Mouse (Mus musculus): ENCODE data around the gene Slc26a9. TPM values are rescaled to one million over a fixed set of nuclear protein-coding genes. Genes with fewer than 3 reads are reported as not detected.

The Slc26a9 gene
- polyA plus RNA-seq, 1 experiment from 2014 or later, result not detected

DNA sequence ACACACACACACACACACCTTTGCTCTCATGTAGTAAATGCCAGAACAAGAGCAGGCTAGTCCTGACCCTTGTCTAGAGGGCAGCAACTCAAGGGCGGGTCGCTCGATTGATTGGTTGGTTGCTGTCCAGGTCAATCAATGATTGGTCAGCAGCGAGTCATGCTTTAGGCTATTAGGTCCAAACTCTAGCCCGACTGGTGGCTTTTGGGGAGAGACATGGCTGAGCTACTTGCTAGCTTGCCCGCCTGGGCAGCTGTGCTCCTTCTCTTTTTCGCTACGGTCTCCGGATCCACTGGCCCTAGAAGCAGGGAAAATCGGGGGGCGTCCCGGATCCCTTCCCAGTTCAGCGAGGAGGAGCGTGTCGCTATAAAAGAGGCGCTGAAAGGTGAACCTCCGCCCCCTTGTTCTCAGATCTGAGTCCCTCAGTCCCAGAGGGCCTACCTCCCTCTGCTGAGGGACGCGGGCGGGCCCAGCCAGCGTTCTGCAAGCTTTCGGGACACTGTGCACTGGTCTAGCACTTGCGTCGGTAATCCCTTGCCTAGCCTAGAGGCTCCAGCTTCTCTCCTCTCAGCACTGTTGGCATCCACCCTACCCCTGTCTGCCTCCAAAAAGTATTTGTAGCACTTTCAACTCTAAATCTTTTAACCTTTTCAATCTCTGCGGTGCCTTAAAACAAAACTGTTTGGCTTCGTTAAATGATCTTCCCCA is 53.5 kb downstream of the Slc26a9 start, which contains the start of gene Pm20d1:
TSS of gene Pm20d1 (plus strand) at position 180 of the 708 bp plus-strand sequence.
- peak within 1 kb of the TSS; percentile 58; the same call in 1 of the 2 replicates for H3K9ac ChIP-seq
- peaks cover 7% of the 10 kb centered on the region for H3K27me3 ChIP-seq
- no peak within 1 kb of the TSS for H3K27ac ChIP-seq
- H3K4me3 ChIP-seq, result peak within 1 kb of the TSS; percentile 33
- peak within 1 kb of the TSS; percentile 60 for H3K4me2 ChIP-seq
- H3K36me3 ChIP-seq, result no peaks in the 10 kb centered on the region
- 6% methylated on average over 26 of the region's 26 CpGs for WGBS
- no peak for ATAC-seq (ENCODE audit: insufficient number of reproducible peaks, insufficient read depth, low FRiP score, low TSS enrichment, low read depth)
- H3K4me1 ChIP-seq, result peaks cover 8% of the 10 kb centered on the region
- H3K9me3 ChIP-seq, result no peaks in the 10 kb centered on the region

GRCm38 (mm10) chr1:131800001-131800400 is 56.2 kb downstream of the Slc26a9 start:
- no peak overlapping the region for H3K9ac ChIP-seq
- no peak overlapping the region for H3K4me3 ChIP-seq
- ATAC-seq (ENCODE audit: insufficient number of reproducible peaks, insufficient read depth, low FRiP score, low TSS enrichment, low read depth), result no peak
- no peaks in the 10 kb centered on the region for H3K36me3 ChIP-seq
- peaks cover 7% of the 10 kb centered on the region for H3K27me3 ChIP-seq
- 19% methylated on average over 1 of the region's 1 CpGs for WGBS
- no peaks in the 10 kb centered on the region for H3K9me3 ChIP-seq
- H3K4me2 ChIP-seq, result no peak overlapping the region
- H3K4me1 ChIP-seq, result peaks cover 4% of the 10 kb centered on the region; the same call in 1 of the 2 replicates
- H3K27ac ChIP-seq, result no peak overlapping the region

GRCm38 (mm10) chr1:131801071-131801470 is 57.2 kb downstream of the Slc26a9 start:
- Histone ChIP-seq H3K4me1 (peaks cover 4% of the 10 kb centered on the region; the same call in 1 of the 2 replicates), H3K4me3 (no peak overlapping the region), H3K27ac (no peak overlapping the region), H3K27me3 (peaks cover 7% of the 10 kb centered on the region), H3K4me2 (no peak overlapping the region), H3K36me3 (no peaks in the 10 kb centered on the region), H3K9me3 (no peaks in the 10 kb centered on the region), H3K9ac (no peak overlapping the region)
- no peak for ATAC-seq (ENCODE audit: insufficient number of reproducible peaks, insufficient read depth, low FRiP score, low TSS enrichment, low read depth)
- WGBS, result 97% methylated on average over 8 of the region's 8 CpGs

DNA sequence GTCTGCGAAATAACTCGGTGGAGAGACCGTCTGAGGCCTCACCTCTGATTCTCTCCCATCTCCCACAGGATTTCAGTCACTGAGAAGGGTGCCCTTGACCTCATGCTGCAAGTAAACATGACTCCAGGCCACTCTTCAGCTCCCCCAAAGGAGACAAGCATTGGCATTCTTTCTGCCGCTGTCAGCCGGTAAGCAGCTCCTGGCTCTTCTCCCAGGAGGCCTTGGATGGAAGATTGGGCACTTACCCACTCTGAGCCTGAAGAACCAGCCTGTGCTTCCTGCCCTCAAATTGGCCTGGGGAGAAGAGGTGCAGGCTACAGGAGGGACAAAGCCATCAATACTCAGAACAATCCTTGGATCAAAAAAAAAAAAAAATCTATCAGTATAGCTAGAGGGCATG is 58.8 kb downstream of the Slc26a9 start:
- H3K4me3 ChIP-seq, result no peak overlapping the region
- H3K4me1 ChIP-seq, result peaks cover 4% of the 10 kb centered on the region; the same call in 1 of the 2 replicates
- WGBS, result 81% methylated on average over 5 of the region's 5 CpGs
- H3K9ac ChIP-seq, result no peak overlapping the region
- no peak overlapping the region for H3K27ac ChIP-seq
- no peak overlapping the region for H3K4me2 ChIP-seq
- no peaks in the 10 kb centered on the region for H3K9me3 ChIP-seq
- no peak for ATAC-seq (ENCODE audit: insufficient number of reproducible peaks, insufficient read depth, low FRiP score, low TSS enrichment, low read depth)
- H3K36me3 ChIP-seq, result no peaks in the 10 kb centered on the region
- H3K27me3 ChIP-seq, result peaks cover 3% of the 10 kb centered on the region; the same call in 1 of the 2 replicates

DNA sequence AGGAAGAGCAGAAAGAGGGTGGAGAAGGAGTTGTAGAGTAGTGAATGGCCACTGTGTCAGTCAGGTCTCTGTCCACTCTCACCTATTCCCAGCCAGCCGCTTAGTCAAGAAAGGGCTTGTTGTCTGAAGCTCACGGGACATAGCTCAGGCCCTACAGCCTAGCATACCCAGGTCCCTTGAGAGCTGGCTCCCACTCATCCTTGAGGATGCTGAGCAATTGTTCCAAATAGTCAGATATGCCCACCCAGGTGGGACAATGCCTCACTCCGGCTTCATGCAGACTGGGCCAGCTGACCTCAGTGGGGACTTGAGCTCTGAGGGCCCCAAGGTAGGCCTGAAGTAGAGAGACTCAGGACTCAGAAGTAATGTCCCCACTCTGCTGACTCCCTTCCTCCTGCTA is 60.3 kb downstream of the Slc26a9 start:
- Histone ChIP-seq H3K27ac (no peak overlapping the region), H3K27me3 (0 out of 2 replicates have a peak, but pooled peaks cover 3% of the 10 kb centered on the region), H3K9me3 (no peaks in the 10 kb centered on the region), H3K36me3 (no peaks in the 10 kb centered on the region), H3K4me2 (no peak overlapping the region), H3K9ac (no peak overlapping the region), H3K4me3 (no peak overlapping the region), H3K4me1 (0 out of 2 replicates have a peak, but pooled peaks cover 4% of the 10 kb centered on the region)
- no peak for ATAC-seq (ENCODE audit: insufficient number of reproducible peaks, insufficient read depth, low FRiP score, low TSS enrichment, low read depth)
- 87% methylated on average over 3 of the region's 3 CpGs for WGBS

DNA sequence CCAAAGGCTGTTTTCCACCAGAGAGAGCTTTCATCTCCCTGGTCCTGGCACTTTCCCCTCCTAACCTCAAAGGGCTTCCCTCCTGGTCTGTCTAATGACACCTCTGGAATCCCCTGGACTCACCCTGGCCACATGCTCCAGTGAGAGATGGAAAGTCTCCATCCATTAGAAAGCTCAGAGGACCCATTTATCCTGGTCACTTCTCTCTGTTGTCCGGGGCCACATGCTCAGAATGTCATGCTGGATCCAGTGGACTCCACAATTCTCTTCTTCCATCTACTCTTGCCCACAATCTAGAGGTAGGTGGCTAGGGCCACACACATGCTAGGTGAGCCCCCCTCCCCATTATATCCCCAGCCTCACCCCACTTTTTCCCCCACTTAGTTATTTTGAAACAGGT is 65.2 kb downstream of the Slc26a9 start:
- 87% methylated on average over 1 of the region's 1 CpGs for WGBS
- no peaks in the 10 kb centered on the region for H3K9me3 ChIP-seq
- H3K4me2 ChIP-seq, result no peak overlapping the region
- H3K27me3 ChIP-seq, result 0 out of 2 replicates have a peak, but pooled peaks cover 3% of the 10 kb centered on the region
- no peak overlapping the region for H3K27ac ChIP-seq
- H3K4me3 ChIP-seq, result no peak overlapping the region
- no peak for ATAC-seq (ENCODE audit: insufficient number of reproducible peaks, insufficient read depth, low FRiP score, low TSS enrichment, low read depth)
- H3K4me1 ChIP-seq, result no peaks in the 10 kb centered on the region
- no peak overlapping the region for H3K9ac ChIP-seq
- no peaks in the 10 kb centered on the region for H3K36me3 ChIP-seq

DNA sequence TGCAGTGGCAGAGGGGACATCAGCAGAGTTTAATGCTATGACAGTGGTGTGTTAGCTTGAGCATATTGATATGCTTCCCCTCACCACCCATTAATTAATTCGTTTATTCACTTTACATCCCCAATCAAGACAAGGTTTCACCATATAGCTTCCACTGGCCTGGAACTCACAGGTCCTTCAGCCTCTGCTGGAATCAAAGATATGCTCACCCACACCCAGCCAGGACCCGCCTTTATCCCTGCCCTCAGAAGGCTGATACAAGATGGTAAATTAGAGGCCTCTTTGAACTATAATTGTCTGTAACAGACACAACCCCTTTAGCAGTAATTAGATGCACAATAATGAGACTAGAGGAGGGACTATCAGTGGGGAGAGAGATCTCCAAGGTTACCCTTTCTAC is 65.8 kb downstream of the Slc26a9 start:
- 56% methylated on average over 2 of the region's 2 CpGs for whole genome bisulfite sequencing
- no peaks in the 10 kb centered on the region for H3K4me1 ChIP-seq
- H3K36me3 ChIP-seq, result no peaks in the 10 kb centered on the region
- no peak for ATAC-seq (ENCODE audit: insufficient number of reproducible peaks, insufficient read depth, low FRiP score, low TSS enrichment, low read depth)
- no peak overlapping the region for H3K9ac ChIP-seq
- H3K4me2 ChIP-seq, result no peak overlapping the region
- 0 out of 2 replicates have a peak, but pooled peaks cover 3% of the 10 kb centered on the region for H3K27me3 ChIP-seq
- H3K9me3 ChIP-seq, result no peaks in the 10 kb centered on the region
- no peak overlapping the region for H3K4me3 ChIP-seq
- H3K27ac ChIP-seq, result no peak overlapping the region

- no peak overlapping the region for H3K4me2 ChIP-seq
- H3K9me3 ChIP-seq, result no peaks in the 10 kb centered on the region
- no peak overlapping the region for H3K9ac ChIP-seq
- no peaks in the 10 kb centered on the region for H3K4me1 ChIP-seq
- ATAC-seq (ENCODE audit: insufficient number of reproducible peaks, insufficient read depth, low FRiP score, low TSS enrichment, low read depth), result no peak
- 43% methylated on average over 1 of the region's 1 CpGs for WGBS
- 0 out of 2 replicates have a peak, but pooled peaks cover 3% of the 10 kb centered on the region for H3K27me3 ChIP-seq
- no peak overlapping the region for H3K4me3 ChIP-seq
- H3K27ac ChIP-seq, result no peak overlapping the region
- no peaks in the 10 kb centered on the region for H3K36me3 ChIP-seq
These were observed 67.6 kb downstream of the Slc26a9 start for GRCm38 (mm10) chr1:131811393-131811792.

DNA sequence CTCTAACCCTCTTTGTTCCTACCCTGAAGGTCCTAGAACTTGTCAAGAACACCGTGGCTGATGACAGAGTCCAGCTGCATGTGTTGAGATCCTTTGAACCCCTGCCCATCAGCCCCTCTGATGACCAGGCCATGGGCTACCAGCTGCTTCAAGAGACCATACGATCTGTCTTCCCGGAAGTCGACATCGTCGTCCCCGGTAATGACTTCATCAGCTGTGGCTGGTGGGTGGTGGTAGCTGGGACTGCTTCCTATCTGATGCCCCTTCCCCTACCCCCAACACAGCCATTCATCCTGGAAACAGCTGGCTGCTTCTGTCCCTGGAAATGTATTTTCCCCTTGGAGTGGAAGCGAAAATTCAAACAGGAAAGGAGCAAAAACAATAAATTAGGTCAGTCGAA is 68.2 kb downstream of the Slc26a9 start:
- no peak overlapping the region for H3K4me2 ChIP-seq
- no peaks in the 10 kb centered on the region for H3K4me1 ChIP-seq
- H3K9ac ChIP-seq, result no peak overlapping the region
- 86% methylated on average over 9 of the region's 9 CpGs for WGBS
- no peak overlapping the region for H3K27ac ChIP-seq
- no peaks in the 10 kb centered on the region for H3K9me3 ChIP-seq
- ATAC-seq (ENCODE audit: insufficient number of reproducible peaks, insufficient read depth, low FRiP score, low TSS enrichment, low read depth), result no peak
- no peak overlapping the region for H3K4me3 ChIP-seq
- 0 out of 2 replicates have a peak, but pooled peaks cover 3% of the 10 kb centered on the region for H3K27me3 ChIP-seq
- no peaks in the 10 kb centered on the region for H3K36me3 ChIP-seq

DNA sequence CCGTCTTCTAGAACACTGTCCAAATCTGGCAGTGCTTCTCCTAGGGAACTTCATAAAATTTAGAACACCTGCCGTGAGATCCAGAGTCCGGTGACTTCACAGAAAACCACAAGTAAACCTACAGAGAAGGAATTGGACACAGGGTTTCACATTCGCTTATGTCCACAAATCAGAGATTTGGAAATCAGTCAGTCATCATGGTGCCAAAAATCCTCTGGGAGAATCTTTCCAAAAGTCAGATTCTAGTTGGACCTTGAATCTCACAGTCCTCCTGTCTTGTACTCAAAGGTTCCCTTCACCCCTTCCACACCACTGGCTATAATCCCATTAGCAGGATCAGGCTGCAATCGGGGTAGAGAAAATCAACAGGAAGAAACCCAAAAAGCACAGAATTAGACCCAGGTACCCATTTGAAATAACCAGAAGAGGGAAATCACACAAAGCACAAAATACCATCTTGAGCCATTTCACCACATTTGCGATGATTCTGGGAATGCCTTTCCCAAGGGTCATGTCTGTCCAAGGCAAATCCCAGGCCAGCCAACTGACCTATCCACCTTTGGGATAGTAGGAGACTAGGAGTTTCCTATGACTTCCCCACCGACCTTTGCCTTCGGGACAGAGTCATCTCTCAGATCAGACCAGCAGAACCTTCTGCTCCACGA is 68.9 kb downstream of the Slc26a9 start:
- ATAC-seq (ENCODE audit: insufficient number of reproducible peaks, insufficient read depth, low FRiP score, low TSS enrichment, low read depth), result no peak
- Histone ChIP-seq H3K4me1 (no peaks in the 10 kb centered on the region), H3K9ac (no peak overlapping the region), H3K36me3 (no peaks in the 10 kb centered on the region), H3K27ac (no peak overlapping the region), H3K27me3 (0 out of 2 replicates have a peak, but pooled peaks cover 3% of the 10 kb centered on the region), H3K4me2 (no peak overlapping the region), H3K9me3 (no peaks in the 10 kb centered on the region), H3K4me3 (no peak overlapping the region)
- 85% methylated on average over 9 of the region's 9 CpGs for WGBS

DNA sequence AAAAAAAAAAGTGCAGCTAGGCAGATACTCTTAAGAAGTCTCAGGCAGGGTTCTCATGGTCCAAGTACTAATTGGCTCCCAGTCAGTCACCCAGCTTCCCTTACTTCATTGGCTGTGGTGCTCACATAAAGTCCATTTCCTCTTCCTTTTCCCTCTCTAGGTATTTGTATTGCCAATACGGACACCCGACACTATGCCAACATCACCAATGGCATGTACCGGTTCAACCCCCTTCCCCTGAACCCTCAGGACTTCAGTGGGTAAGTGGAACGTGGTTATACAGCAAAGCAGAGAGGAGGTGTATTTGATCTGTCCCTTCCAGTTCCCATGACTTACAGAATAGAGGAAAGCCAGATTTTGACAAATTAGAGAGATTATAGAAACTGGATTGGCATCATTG is 69.9 kb downstream of the Slc26a9 start:
- 85% methylated on average over 4 of the region's 4 CpGs for WGBS
- Histone ChIP-seq H3K4me2 (no peak overlapping the region), H3K27me3 (no peaks in the 10 kb centered on the region)

DNA sequence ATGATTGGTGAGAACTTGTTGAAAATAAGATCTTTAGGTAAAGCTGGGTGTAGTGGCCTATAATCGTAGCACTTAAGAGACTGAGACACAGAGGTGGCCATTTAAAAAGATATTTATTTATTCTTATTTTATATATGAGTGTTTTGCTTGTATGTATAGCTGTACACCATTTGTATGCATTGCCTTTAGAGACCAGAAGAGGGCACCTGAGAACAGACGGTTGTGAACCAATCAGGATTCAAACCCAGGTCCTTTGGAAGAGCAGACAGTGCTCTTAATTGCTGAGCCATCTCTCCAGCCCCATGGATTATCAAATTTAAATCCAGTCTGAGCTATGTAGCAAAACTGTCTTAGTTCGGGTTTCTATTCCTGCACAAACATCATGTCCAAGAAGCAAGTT is 70.4 kb downstream of the Slc26a9 start:
- no peak overlapping the region for H3K27ac ChIP-seq
- H3K9ac ChIP-seq, result no peak overlapping the region
- H3K27me3 ChIP-seq, result no peaks in the 10 kb centered on the region
- no peak overlapping the region for H3K4me2 ChIP-seq
- 85% methylated on average over 3 of the region's 3 CpGs for WGBS
- H3K4me1 ChIP-seq, result no peaks in the 10 kb centered on the region
- no peak overlapping the region for H3K4me3 ChIP-seq
- no peak for ATAC-seq (ENCODE audit: insufficient number of reproducible peaks, insufficient read depth, low FRiP score, low TSS enrichment, low read depth)
- H3K9me3 ChIP-seq, result no peaks in the 10 kb centered on the region
- H3K36me3 ChIP-seq, result no peaks in the 10 kb centered on the region

More for the DNA sequence above, 69.9 kb downstream of the Slc26a9 start:
- Histone ChIP-seq H3K4me1 (no peaks in the 10 kb centered on the region), H3K27ac (no peak overlapping the region), H3K9me3 (no peaks in the 10 kb centered on the region), H3K9ac (no peak overlapping the region), H3K36me3 (no peaks in the 10 kb centered on the region), H3K4me3 (no peak overlapping the region)
- no peak for ATAC-seq (ENCODE audit: insufficient number of reproducible peaks, insufficient read depth, low FRiP score, low TSS enrichment, low read depth)
